8 mouse cellular contexts compared by ENCODE assay signal in the genomic region with DNA sequence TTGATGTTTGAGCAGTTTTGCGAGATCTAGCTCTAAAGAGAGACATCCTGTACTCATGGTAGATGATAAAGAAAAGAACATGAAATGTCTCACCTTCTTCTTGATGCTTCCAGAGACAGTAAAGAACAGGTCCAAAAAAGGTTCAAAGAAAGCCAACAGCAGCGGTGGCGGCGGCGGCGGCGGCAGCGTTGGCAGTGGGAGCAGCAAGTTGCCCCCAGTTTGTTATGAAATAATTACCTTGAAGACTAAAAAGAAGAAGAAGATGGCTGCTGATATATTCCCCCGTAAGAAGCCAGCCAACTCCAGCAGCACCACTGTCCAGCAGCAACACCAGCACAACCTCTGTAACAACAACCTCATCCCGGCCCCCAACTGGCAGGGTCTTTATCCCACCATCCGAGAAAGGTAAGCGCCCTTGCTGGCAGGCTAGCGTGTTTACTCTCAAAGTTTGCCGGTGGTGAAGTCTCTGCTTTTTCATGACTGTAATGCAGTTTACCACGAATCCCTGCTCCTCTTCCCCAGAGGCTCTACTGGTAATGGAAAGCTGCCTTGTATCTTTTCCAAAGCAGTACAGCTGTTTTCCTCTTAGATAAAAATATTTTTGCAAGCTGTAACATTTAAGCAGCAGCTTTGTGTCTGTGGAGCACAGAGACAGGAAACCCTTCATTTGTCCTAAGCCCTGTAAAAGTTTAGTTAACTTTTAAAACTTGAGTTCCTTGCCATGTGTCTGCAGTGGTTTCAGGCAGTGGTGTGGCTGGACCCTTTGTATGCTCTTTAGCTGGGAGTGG. TPM values are rescaled to one million over a fixed set of nuclear protein-coding genes. Genes with fewer than 3 reads are reported as not detected.
A peak's percentile ranks its signal among the peaks of the same experiment; 100 is the strongest.
DNase-seq lines count a peak whose midpoint lies in the region; ATAC-seq and TF ChIP-seq lines count a peak whose summit lies in the region.

No protein-coding gene starts in this region.

- H3K9me3 ChIP-seq in forebrain, embryonic 15.5 days: no peaks in the 10 kb centered on the region
- no peaks in the 10 kb centered on the region for H3K9me3 ChIP-seq in intestine, postnatal 0 days (ENCODE audit: control insufficient read depth)
- no peaks in the 10 kb centered on the region for H3K9me3 ChIP-seq in neural tube, embryonic 12.5 days

- peak overlapping the region; percentile 74 for H3K27ac ChIP-seq in forebrain, embryonic 15.5 days (replicated peaks)
- H3K27ac ChIP-seq in intestine, postnatal 0 days (ENCODE audit: low read depth, low read length): peak overlapping the region; percentile 71
- H3K27ac ChIP-seq in neural tube, embryonic 12.5 days: no peak overlapping the region

- no peak for DNase-seq in lung, adult 2 months
- DNase-seq in lung, postnatal 36 days: no peak
- no peak for DNase-seq in natural killer cell, adult 2 months (ENCODE audit: low spot score in 2 of 2)
- DNase-seq in gastrocnemius, postnatal 10 days: no peak
- DNase-seq in adrenal gland, postnatal 36 days: no peak

- no peaks in the 10 kb centered on the region for H3K27me3 ChIP-seq in forebrain, embryonic 15.5 days
- no peaks in the 10 kb centered on the region for H3K27me3 ChIP-seq in intestine, postnatal 0 days (replicated peaks; ENCODE audit: control insufficient read depth, insufficient read depth, low read length)
- no peaks in the 10 kb centered on the region for H3K27me3 ChIP-seq in neural tube, embryonic 12.5 days (replicated peaks)

- TF ChIP-seq CTCF in lung, adult 2 months (IDR thresholded peaks at IDR 0.05; ENCODE audit: insufficient read depth, low read length): no peak
- no peak for TF ChIP-seq CTCF in intestine, postnatal 0 days (IDR thresholded peaks at IDR 0.05; ENCODE audit: low read depth)

- peak overlapping the region; percentile 60 for H3K4me2 ChIP-seq in forebrain, embryonic 15.5 days (replicated peaks)
- peak overlapping the region; percentile 71 for H3K4me2 ChIP-seq in intestine, postnatal 0 days (replicated peaks; ENCODE audit: low read depth)
- peak overlapping the region; percentile 61 for H3K4me2 ChIP-seq in neural tube, embryonic 12.5 days (replicated peaks)

- H3K4me3 ChIP-seq in lung, adult 2 months (replicated peaks; ENCODE audit: extremely low read depth, low read depth, low read length): peak overlapping the region; percentile 94
- H3K4me3 ChIP-seq in forebrain, embryonic 15.5 days: peak overlapping the region; percentile 46
- peak overlapping the region; percentile 43 for H3K4me3 ChIP-seq in intestine, postnatal 0 days (ENCODE audit: low read depth, low read length)
- H3K4me3 ChIP-seq in neural tube, embryonic 12.5 days: peak overlapping the region; percentile 26

- TF ChIP-seq POLR2A in lung, adult 2 months (IDR thresholded peaks at IDR 0.05; ENCODE audit: borderline replicate concordance, extremely low read depth, low read depth, low read length): no peak

- peaks cover 10% of the 10 kb centered on the region for H3K36me3 ChIP-seq in forebrain, embryonic 15.5 days
- peaks cover 12% of the 10 kb centered on the region for H3K36me3 ChIP-seq in intestine, postnatal 0 days (ENCODE audit: control insufficient read depth, insufficient read depth)
- H3K36me3 ChIP-seq in neural tube, embryonic 12.5 days: peaks cover 9% of the 10 kb centered on the region

- peaks cover 10% of the 10 kb centered on the region for H3K4me1 ChIP-seq in lung, adult 2 months (ENCODE audit: control insufficient read depth, insufficient read depth, low read length)
- H3K4me1 ChIP-seq in forebrain, embryonic 15.5 days: peaks cover 35% of the 10 kb centered on the region
- H3K4me1 ChIP-seq in intestine, postnatal 0 days (replicated peaks; ENCODE audit: control insufficient read depth, insufficient read depth, low read length): no peaks in the 10 kb centered on the region
- H3K4me1 ChIP-seq in neural tube, embryonic 12.5 days: peaks cover 30% of the 10 kb centered on the region

- no peak for ATAC-seq in forebrain, embryonic 15.5 days (replicated peaks)
- no peak for ATAC-seq in intestine, postnatal 0 days
- ATAC-seq in neural tube, embryonic 12.5 days (ENCODE audit: low FRiP score, low read depth): peak; percentile 8; the same call in 1 of the 2 replicates

- peak overlapping the region; percentile 49 for H3K9ac ChIP-seq in forebrain, embryonic 15.5 days (replicated peaks)
- H3K9ac ChIP-seq in intestine, postnatal 0 days (ENCODE audit: low read depth, low read length): peak overlapping the region; percentile 51; the same call in 1 of the 2 replicates
- H3K9ac ChIP-seq in neural tube, embryonic 12.5 days: 0 out of 2 replicates have a peak overlapping the region, but pooled peaks have one; percentile 38

- 27% methylated on average over 15 of the region's 15 CpGs for WGBS in lung, adult 2 months
- 66% methylated on average over 15 of the region's 15 CpGs for WGBS in forebrain, embryonic 15.5 days
- 61% methylated on average over 15 of the region's 15 CpGs for WGBS in intestine, postnatal 0 days
- 79% methylated on average over 15 of the region's 15 CpGs for WGBS in neural tube, embryonic 12.5 days

RNA-seq across cellular contexts. Expression of gene Btbd3, which starts 22.7 kb away (rescaled TPM):
- polyA plus RNA-seq in lung, adult 2 months (2012; rRNA removed): 18.5 and 27.9 TPM in 2 replicates
- polyA plus RNA-seq in forebrain, embryonic 15.5 days (2015; fragmentation: Nextera tagmentation; extraction: Ambion mirVana): 21.7 and 22.2 TPM in 2 replicates
- 10.6 and 11.4 TPM in 2 replicates for polyA plus RNA-seq in intestine, postnatal 0 days (2015; fragmentation: Nextera tagmentation; extraction: Ambion mirVana)
- polyA plus RNA-seq in neural tube, embryonic 12.5 days (2016; fragmentation: Nextera tagmentation; extraction: Ambion mirVana): 16.3 and 17.0 TPM in 2 replicates
- total RNA-seq in gastrocnemius, postnatal 10 days (2021): 10 to 100 TPM; 21.1 to 21.5 TPM
- total RNA-seq in adrenal gland, postnatal 36 days (2021): 10 to 100 TPM; 19.6 to 22.6 TPM

Comparison
In these comparisons a context has a peak if more than half of its experiments do, and no peak if none do; other contexts are left out.
1. H3K4me3 ChIP-seq: peak in every context shown above with its lines; median percentile 94 in lung, adult 2 months; 46 in forebrain, embryonic 15.5 days; 43 in intestine, postnatal 0 days; 26 in neural tube, embryonic 12.5 days.